Mouse (Mus musculus): ENCODE measurements around the gene Mroh7.

DNA sequence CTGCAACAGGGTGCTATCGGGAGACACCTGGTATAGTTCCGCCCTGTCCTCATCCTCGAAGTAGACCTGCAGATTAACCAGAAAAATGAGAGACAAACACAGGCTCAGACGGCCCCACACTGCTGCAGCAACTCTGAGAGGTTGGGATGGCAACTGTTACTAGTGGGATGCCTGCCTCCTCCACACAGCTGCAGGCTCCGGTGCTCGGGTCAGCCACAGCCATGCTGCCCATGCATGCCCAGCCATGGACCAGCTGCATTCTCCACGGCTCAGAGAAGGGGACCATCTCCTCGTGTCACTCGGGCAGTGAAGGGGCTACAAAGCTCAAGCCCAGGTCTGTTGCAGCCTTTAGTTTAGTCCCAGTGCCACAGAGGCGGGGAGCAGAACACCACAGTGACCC, 65.1 kb downstream of the Mroh7 start:
- TF ChIP-seq CTCF (IDR thresholded peaks at IDR 0.05; ENCODE audit: low read depth, low read length) = no peak
- no peak for TF ChIP-seq POLR2A (IDR thresholded peaks at IDR 0.05; ENCODE audit: borderline replicate concordance, low read depth, low read length)
